Mouse (Mus musculus): ENCODE measurements around the gene Jak3.

GRCm38 (mm10) chr8:71725122-71725924 lies 49.2 kb downstream of the Jak3 start, which contains the start of gene Fcho1:
- TF ChIP-seq CTCF (IDR thresholded peaks at IDR 0.05; ENCODE audit: low read depth), result no peak
- TF ChIP-seq EP300 (IDR thresholded peaks at IDR 0.05; ENCODE audit: low read depth), result no peak
